Mouse (Mus musculus) thymus, adult 18-20 months (tissue): ENCODE data around the gene Alox15.

ENCODE experiments used
- DNase-seq, 2 experiments: peaks; one replicate each; pipeline ENCODE4 v3.0.0; 2022; ENCODE audit warnings: mixed read lengths in 2 of 2

Gene Alox15

DNA sequence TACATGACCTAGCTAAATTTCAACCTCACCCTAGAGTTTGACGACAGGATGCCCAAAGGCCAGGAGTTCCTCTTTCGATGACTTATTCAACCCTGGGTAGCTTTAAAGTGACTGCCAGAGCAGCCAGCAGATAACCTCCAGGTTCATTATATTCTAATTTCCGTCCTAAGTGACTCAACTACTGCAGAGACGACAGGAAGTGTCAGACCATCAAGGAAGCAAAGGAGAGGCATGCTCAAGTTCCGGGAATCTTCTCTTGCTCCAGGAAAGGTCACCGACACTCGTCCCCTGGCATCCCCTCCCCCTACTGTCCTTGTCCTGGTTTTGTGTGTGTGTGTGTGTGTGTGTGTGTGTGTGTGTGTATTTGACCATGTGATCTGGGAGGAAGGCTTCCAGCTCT, 45.7 kb downstream of the Alox15 start:
- no peak for DNase-seq

DNA sequence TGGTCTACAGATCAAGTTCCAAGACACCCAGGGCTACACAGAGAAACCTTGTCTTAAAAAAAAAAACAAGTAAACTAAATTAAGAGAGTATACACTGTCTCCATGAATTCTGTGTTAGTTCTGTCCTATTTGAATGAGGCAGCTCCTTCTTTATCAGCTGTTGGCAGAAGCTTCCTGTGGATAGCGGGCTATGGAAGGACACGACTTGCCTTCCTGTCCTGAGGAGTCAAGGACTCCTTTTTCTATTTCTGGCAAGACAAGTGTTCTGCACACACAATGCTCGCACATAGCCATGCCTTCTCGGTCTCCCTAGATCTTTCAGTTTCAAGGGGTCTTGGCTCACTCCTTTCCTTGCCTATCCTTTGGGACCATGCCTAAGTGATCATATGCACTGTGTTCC, 49.5 kb downstream of the Alox15 start:
- no peak for DNase-seq

- peak; percentile 71 to 82 for DNase-seq
Observed at GRCm38 (mm10) chr11:70297836-70298454, 53.9 kb downstream of the Alox15 start.

GRCm38 (mm10) chr11:70297405-70297804, 54.4 kb downstream of the Alox15 start:
- DNase-seq = peak in 1 of 2 experiments; percentile 40
